Mouse (Mus musculus): Measurements from ENCODE around the gene Cyp2s1.

Gene Cyp2s1

DNA sequence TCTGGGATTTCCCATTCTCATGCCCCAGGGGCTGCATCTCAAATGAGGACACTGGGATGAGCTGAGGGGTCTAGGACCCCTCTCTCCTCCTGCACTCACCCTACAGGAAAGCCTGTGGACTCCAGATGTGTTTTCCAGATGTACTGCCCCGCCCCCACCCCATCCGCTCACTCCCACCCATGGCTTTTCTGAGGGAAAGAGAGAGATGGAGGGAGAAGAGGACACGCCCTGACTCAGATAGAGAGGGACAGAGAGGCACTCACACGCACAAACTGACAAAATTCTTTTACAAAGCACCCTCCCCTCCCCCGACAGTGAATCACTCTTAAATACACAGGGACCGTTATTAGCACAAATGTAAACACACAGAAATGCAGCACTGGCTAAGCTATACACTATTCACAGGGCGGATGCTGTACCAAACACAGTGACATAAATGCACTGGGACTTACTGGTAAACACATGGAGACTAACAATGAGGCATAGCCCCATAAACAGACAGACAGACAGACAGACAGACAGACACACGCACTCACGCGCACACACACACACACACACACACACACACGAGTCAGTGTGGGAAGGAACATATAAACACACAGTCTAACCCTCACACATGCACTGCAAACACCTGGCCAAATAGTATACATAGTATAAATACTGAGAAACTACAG is 34.6 kb downstream of the Cyp2s1 start:
- DNase-seq (ENCODE audit: low read depth, low spot score) = peak; percentile 50

DNA sequence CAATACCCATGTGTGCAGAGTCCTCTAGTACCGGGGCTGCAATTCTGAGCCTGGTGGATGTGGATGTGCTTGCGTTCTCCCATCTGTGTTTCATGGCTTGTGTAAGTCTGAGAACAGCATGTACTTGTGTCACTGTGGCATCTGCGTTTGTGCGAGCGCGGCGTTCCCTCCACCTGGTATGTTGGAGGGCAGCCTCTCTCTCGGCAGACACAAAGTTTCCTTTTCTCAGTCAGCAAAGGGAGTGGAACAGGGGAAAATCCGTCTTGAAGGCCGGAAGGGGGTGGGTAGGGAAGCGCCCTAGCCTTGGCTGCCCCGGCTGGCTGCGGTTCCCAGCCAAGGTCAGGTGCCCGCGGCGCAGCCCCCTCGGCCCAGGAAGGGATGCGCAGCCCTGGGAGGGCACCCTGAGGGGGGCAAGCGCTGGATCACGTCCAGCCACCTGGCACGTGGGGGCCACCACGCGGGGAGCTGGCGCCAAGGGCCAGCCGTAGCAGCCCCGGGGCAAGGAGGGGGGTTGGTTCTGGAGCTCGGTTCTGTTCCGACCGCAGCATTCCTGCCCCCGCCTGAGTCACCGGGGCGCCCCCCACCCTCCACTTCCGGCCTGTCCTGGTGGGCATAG is 35.3 kb downstream of the Cyp2s1 start:
- DNase-seq (ENCODE audit: low read depth, low spot score) = peak; percentile 42

DNA sequence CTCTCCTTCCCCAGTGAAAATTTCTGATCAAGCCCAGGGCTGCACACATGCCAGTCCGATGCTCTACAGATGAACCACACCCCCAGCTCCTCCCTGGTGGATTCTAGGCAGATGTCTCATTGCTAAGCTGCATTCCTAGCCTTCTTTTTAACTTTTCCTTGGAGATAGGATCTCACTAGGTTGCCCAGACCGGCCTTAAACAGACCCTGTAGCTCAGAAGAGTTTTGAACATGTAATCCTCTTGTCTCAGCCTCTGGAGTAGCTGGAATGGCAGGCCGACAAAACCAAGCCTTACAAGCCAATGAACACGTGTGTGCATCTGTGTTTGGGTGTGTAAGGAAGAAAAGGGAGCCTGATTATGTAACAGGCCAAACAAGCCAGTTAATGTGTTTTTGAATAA is 36.0 kb downstream of the Cyp2s1 start:
- no peak for DNase-seq (ENCODE audit: low read depth, low spot score)

DNA sequence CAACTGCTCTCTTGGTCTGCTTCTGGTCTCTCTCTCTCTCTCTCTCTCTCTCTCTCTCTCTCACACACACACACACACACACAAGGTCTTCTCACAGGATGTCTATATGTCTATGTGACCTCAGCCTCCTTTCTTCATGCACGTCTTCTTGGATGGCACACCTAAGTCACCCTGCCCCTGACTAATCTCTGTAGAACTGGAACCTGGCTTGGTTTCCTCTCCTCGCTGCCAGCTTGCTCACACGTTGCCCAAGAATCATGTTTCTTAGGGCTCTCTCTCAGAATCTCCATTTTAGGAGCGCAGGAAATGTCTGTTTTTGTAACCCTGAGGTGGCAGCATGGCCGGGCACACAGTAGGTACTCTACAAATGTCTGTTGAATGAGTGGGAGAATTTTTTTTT is 36.7 kb downstream of the Cyp2s1 start:
- no peak for DNase-seq (ENCODE audit: low read depth, low spot score)

DNA sequence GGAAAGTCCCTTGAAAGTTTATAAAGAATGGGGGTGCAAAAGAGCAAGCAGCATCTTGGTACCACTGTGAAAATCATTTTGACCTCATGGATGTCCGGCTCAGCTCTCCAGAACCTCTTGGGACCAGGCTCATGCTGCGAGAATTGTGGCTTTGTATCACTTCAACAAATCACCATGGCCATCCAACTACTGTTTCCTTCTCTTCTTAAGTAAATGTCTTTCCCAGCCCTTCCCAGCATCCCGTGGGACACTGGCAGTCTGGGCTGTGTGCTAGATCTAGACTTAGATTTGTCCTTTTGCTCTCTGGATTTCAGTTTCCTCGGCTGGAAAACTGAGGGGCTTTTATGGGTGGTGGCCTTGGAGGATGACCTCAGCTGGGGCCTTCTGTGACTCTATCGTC is 48.5 kb downstream of the Cyp2s1 start:
- DNase-seq (ENCODE audit: low read depth, low spot score) = no peak

DNA sequence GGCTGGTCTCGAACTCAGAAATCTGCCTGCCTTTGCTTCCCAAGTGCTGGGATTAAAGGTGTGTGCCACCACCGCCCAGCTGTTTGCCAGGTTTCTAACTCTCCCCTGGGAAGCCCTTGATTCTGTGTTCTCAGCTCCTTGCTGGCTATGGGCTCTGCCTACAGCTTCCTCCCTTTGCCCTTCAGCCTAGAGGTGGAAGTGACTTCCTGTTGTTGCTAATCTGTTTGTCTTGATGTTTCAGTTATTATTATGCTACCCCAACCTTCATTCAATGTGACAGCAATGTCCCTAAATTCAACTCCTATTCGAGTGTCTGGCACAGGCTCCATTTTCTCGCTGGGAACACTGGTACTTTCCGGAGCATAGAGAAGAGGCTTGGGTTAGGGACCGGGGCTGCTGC is 50.6 kb downstream of the Cyp2s1 start:
- no peak for DNase-seq (ENCODE audit: low read depth, low spot score)

DNA sequence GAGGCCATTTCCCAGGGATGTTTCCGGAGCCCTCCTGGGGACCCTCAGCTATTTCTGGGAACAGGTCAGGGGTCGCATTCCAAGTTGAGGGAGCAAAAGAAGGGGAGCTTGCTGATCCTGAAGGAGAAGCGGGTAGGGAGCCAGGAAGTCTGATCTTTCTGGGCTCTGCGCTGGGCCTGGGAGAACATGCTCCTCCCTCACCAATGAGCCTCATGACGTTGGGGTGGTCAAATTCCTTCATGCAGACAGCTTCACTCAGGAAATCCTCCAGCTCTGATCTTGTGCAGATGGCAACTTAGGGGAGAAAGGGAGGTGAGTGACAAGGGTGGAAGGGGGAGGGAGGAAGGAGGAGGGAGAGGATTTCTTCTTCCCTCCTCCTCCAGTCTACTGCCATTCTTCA is 52.5 kb downstream of the Cyp2s1 start:
- no peak for DNase-seq (ENCODE audit: low read depth, low spot score)

DNA sequence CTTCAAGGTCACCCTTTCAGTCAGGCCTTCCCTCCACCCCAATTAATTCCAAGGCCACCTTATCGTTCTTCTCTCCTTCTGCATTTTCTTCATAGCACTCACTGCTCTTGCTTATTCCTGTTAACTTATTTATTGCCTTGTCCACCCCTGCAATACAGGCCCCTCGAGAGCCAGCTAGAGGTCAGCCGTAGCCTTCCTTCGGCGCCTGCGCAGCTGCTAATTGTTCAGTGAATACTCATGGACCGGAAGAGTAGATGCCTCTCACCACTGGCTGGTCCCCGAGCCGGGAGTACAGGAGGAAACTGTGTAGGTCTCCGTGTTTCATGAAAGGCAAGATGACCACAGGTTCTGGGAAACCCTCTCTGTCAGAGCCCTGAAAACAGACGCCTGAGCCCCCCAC is 53.0 kb downstream of the Cyp2s1 start:
- DNase-seq (ENCODE audit: low read depth, low spot score) = no peak

DNA sequence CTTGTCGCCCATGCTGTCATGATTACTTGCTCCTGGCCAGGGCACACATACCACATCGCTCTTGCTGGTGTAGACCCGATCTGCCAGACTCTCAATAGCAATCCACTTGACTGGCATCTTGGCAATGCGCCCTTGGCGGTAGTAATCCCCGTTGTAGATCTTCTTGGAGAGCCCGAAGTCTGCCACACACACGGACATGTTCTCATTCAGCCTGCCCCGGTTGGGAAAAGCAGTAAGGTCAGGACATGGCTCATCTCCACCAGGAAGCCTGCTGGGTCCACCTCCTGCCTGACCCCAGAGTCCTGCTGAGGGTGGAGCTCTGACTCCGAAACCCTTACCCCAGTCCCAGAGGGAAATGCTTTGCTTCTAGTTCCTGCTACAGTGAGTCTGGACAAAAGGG is 55.4 kb downstream of the Cyp2s1 start:
- DNase-seq (ENCODE audit: low read depth, low spot score) = no peak

DNA sequence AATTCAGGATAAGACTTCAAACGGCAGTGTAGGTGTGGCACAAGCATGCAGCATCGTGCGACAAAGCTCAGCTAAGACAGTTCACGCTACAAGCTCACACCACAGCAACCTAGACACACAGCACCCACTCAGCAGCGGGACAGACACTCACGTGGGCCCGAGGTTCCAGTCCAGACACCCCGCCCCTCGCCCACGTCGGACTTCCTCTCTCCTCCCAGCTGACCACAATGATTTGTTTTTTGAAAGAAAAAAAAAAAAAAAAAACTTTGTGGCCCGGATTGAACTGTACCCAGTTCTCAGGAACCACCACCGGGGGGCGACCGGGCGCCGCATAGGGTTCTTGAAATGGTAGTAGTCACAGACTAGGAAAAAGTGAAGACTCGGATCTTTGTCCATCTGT is 60.7 kb downstream of the Cyp2s1 start:
- peak; percentile 90 for DNase-seq (ENCODE audit: low read depth, low spot score)

DNA sequence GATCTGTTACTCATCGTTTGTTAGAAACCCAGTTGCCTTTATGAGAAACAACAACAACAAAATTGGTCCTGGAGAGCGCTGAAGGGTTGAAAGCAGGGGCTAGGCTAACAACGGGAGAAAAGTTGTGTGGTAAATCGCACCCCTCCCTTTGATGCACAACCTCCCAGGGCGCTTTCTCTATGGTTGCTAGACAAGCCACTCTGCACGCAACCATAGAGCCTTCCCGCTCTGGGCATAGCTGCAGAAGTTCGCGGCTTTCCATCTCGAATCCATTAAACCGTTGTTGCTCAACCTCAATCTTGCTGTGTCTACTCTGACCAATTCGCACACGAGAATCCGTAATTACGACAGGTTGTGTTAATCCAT is 61.3 kb downstream of the Cyp2s1 start:
- DNase-seq (ENCODE audit: low read depth, low spot score) = no peak

DNA sequence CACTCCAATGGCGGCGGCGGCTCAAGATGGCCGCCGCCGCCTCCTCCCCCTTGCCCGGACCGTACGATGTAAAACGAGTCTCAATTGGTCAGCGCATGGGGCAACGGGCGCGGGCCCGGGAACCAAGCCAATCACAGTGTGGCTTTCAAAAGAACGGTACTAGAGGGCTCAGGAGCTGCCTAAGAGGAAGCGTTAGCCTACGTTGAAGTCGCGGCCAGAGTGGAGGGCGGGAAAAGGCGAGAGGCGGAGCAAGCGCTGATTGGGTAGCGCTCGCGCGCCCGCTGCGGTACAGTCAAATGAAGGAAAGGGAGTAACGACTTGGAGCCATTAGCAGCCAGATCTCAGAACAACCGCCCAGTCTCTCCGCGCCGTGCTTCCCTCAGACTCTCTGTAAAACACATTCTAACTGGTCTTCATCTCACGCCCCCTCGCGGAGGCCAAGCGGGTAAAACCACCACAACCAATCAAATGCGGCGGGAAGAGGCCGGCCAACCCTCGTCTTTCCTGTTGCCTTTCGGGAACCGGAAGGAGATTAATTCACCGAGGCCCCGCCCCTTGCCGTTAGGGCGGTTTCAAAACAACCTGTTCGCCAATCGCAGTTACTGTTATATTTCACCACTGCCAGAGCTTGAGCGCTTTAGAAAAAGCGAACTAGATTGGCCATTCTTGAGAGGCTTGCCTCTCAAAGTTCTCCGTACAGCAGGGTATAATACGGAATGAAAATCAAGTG is 61.8 kb downstream of the Cyp2s1 start, which contains the start of gene Hnrnpul1:
Gene Hnrnpul1 (minus strand): TSS at position 20 of the 730 bp plus-strand sequence.
- peak; percentile 99 for DNase-seq (ENCODE audit: low read depth, low spot score)

DNA sequence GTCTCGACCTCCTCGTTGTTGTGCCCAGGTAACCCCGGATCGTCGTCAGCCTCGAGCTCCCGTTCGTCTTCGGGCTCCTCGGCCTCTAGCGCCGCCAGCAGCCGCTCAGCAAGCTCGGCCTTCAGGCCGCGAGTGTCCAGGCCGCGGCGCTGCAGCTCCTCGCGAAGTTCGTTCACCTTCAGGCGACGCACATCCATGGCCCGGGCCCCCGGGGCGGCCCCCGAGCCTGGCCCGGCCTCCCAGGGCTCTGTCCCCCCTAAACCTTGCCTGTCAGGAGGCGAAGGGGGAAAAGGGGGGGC is 62.3 kb downstream of the Cyp2s1 start:
- DNase-seq (ENCODE audit: low read depth, low spot score) = no peak

DNA sequence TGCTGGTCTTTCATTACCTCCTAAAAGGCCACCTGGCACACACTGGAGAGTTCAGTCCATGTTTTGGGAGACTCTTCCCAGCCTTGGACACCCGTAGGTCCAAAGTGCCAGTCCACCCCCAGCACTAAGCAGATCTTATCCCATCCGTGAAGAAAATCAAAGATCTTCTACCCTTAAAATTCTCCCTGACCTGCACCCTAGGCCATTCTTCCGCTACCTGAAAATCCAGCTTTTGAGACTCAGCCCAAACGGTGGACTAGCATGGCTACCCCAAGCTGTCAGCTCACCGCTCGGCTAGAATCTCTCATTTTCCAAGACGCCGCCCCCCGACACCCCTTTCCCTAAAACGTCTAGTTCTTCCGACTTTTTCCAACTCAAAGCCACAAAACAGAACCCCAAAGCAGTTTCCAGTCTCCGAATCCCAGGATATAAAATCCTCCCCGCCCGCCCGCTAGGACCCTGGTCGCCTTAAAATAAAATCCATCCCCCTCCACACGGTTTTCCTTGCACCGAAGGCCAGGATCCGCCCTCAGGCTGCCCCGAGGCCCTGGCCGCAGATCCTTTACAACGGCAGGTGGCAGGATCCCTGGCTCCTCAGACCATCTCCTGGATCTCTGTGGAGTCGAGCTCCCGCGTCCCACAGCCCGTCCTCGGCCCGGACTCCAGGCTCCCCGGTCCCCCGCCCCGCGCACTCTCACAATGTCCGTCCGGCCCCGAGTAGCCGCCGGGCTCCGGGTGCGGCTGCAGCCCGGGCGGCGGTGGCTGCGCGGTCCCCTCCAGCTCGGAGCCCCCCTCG is 62.9 kb downstream of the Cyp2s1 start:
- DNase-seq (ENCODE audit: low read depth, low spot score) = peak; percentile 33

DNA sequence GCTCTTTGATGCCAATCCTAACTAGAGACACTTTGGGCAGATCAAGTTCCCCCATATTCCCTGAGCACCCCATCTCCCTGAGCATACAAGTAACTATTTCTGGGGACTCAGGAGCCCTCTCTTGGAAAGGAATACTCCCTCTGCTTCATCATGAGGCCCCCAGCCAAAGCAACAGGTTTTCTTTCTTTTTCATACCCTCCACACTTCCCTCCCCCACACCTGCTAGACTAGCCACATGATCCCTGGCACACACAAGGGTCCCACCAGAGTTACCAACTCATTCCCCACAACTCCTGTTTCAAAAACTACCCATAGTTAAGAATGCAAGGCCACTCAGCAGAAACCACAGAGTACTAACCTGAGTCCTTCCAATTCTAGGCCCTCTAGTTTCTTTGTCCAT is 63.6 kb downstream of the Cyp2s1 start:
- DNase-seq (ENCODE audit: low read depth, low spot score) = no peak

Measured in ZHBTc4 (cell line).